Mouse (Mus musculus) thymus, adult 2 months (tissue): ENCODE data around the gene Serinc5.

Experiments used
- CTCF ChIP-seq: fragments of 200-500 bp; IDR thresholded peaks from 2 replicates; pipeline ENCODE4 v1.5.1; 2012; ENCODE audit warnings: mild to moderate bottlenecking, control low read depth, low read length, moderate library complexity, borderline replicate concordance; ENCODE audit not compliant: control insufficient read depth, poor library complexity, insufficient read depth; ENCODE audit errors: extremely low read depth
- POLR2A ChIP-seq: fragments of 200-500 bp; IDR thresholded peaks from 2 replicates; pipeline ENCODE4 v1.6.1; 2012; ENCODE audit warnings: mild to moderate bottlenecking, low read length, control low read depth, moderate library complexity; ENCODE audit not compliant: control insufficient read depth, poor library complexity, insufficient read depth; ENCODE audit errors: extremely low read depth

- TF ChIP-seq CTCF = no peak
- TF ChIP-seq POLR2A = no peak
Measured at GRCm38 (mm10) chr13:92616459-92616858, 5.6 kb downstream of the Serinc5 start.
